Mouse (Mus musculus): Measurements from ENCODE around the gene Lypd5. TPM values are rescaled to one million over a fixed set of nuclear protein-coding genes. Genes with fewer than 3 reads are reported as not detected.

Lypd5 gene
- polyA plus RNA-seq, 1 experiment from 2014 or later, result not detected

- ATAC-seq (ENCODE audit: low FRiP score) (peak; percentile 61; the same call in 1 of the 2 replicates), DNase-seq (ENCODE audit: low spot score, missing footprints) (peak; percentile 97)
- Histone ChIP-seq H3K4me3 (ENCODE audit: low read depth, low read length) (no peak overlapping the region), H3K9me3 (ENCODE audit: control insufficient read depth, low read length) (no peaks in the 10 kb centered on the region), H3K4me1 (ENCODE audit: control insufficient read depth, insufficient read depth, low read length) (no peaks in the 10 kb centered on the region), H3K36me3 (ENCODE audit: control insufficient read depth, insufficient read depth, low read length) (no peaks in the 10 kb centered on the region), H3K27me3 (ENCODE audit: control insufficient read depth, insufficient read depth, low read length) (no peaks in the 10 kb centered on the region), H3K9ac (ENCODE audit: low read length) (no peak overlapping the region), H3K27ac (ENCODE audit: low read depth, low read length) (no peak overlapping the region), H3K4me2 (no peak overlapping the region)
- WGBS, result 9% methylated on average over 11 of the region's 11 CpGs
These were observed 35.8 kb downstream of the Lypd5 start for GRCm38 (mm10) chr7:24384827-24385226.

GRCm38 (mm10) chr7:24387059-24387556 lies 38.1 kb downstream of the Lypd5 start:
- H3K9ac ChIP-seq (ENCODE audit: low read length), result no peak overlapping the region
- ATAC-seq (ENCODE audit: low FRiP score) (no peak), DNase-seq (ENCODE audit: low spot score, missing footprints) (no peak)
- H3K27ac ChIP-seq (ENCODE audit: low read depth, low read length), result no peak overlapping the region
- no peaks in the 10 kb centered on the region for H3K27me3 ChIP-seq (ENCODE audit: control insufficient read depth, insufficient read depth, low read length)
- WGBS, result 87% methylated on average over 10 of the region's 10 CpGs
- H3K4me1 ChIP-seq (ENCODE audit: control insufficient read depth, insufficient read depth, low read length), result no peaks in the 10 kb centered on the region
- H3K4me3 ChIP-seq (ENCODE audit: low read depth, low read length), result no peak overlapping the region
- no peak overlapping the region for H3K4me2 ChIP-seq
- H3K36me3 ChIP-seq (ENCODE audit: control insufficient read depth, insufficient read depth, low read length), result no peaks in the 10 kb centered on the region
- H3K9me3 ChIP-seq (ENCODE audit: control insufficient read depth, low read length), result no peaks in the 10 kb centered on the region

- Histone ChIP-seq H3K27me3 (ENCODE audit: control insufficient read depth, insufficient read depth, low read length) (no peaks in the 10 kb centered on the region), H3K27ac (ENCODE audit: low read depth, low read length) (no peak overlapping the region), H3K4me1 (ENCODE audit: control insufficient read depth, insufficient read depth, low read length) (no peaks in the 10 kb centered on the region), H3K4me2 (no peak overlapping the region), H3K9ac (ENCODE audit: low read length) (no peak overlapping the region), H3K4me3 (ENCODE audit: low read depth, low read length) (no peak overlapping the region), H3K36me3 (ENCODE audit: control insufficient read depth, insufficient read depth, low read length) (no peaks in the 10 kb centered on the region), H3K9me3 (ENCODE audit: control insufficient read depth, low read length) (no peaks in the 10 kb centered on the region)
- ATAC-seq (ENCODE audit: low FRiP score) (no peak), DNase-seq (ENCODE audit: low spot score, missing footprints) (no peak)
- WGBS, result 68% methylated on average over 13 of the region's 13 CpGs
These were observed 40.7 kb downstream of the Lypd5 start for GRCm38 (mm10) chr7:24389516-24390187.

- no peak overlapping the region for H3K4me3 ChIP-seq (ENCODE audit: low read depth, low read length)
- ATAC-seq (ENCODE audit: low FRiP score) (no peak), DNase-seq (ENCODE audit: low spot score, missing footprints) (no peak)
- H3K4me1 ChIP-seq (ENCODE audit: control insufficient read depth, insufficient read depth, low read length), result no peaks in the 10 kb centered on the region
- H3K36me3 ChIP-seq (ENCODE audit: control insufficient read depth, insufficient read depth, low read length), result no peaks in the 10 kb centered on the region
- H3K4me2 ChIP-seq, result no peak overlapping the region
- H3K9ac ChIP-seq (ENCODE audit: low read length), result no peak overlapping the region
- H3K27ac ChIP-seq (ENCODE audit: low read depth, low read length), result no peak overlapping the region
- no peaks in the 10 kb centered on the region for H3K27me3 ChIP-seq (ENCODE audit: control insufficient read depth, insufficient read depth, low read length)
- no peaks in the 10 kb centered on the region for H3K9me3 ChIP-seq (ENCODE audit: control insufficient read depth, low read length)
- 75% methylated on average over 7 of the region's 7 CpGs for WGBS
These were observed 41.5 kb downstream of the Lypd5 start for GRCm38 (mm10) chr7:24390512-24390911.

GRCm38 (mm10) chr7:24391077-24391476 lies 42.1 kb downstream of the Lypd5 start:
- no peak for ATAC-seq (ENCODE audit: low FRiP score)
- H3K27ac ChIP-seq (ENCODE audit: low read depth, low read length), result no peak overlapping the region

GRCm38 (mm10) chr7:24391687-24392086 lies 42.7 kb downstream of the Lypd5 start:
- Histone ChIP-seq H3K9ac (ENCODE audit: low read length) (no peak overlapping the region), H3K27ac (ENCODE audit: low read depth, low read length) (no peak overlapping the region), H3K27me3 (ENCODE audit: control insufficient read depth, insufficient read depth, low read length) (no peaks in the 10 kb centered on the region), H3K4me1 (ENCODE audit: control insufficient read depth, insufficient read depth, low read length) (no peaks in the 10 kb centered on the region), H3K9me3 (ENCODE audit: control insufficient read depth, low read length) (no peaks in the 10 kb centered on the region), H3K36me3 (ENCODE audit: control insufficient read depth, insufficient read depth, low read length) (no peaks in the 10 kb centered on the region), H3K4me2 (no peak overlapping the region), H3K4me3 (ENCODE audit: low read depth, low read length) (no peak overlapping the region)
- 66% methylated on average over 2 of the region's 2 CpGs for WGBS
- DNase-seq (ENCODE audit: low spot score, missing footprints) (no peak), ATAC-seq (ENCODE audit: low FRiP score) (no peak)

More at GRCm38 (mm10) chr7:24391077-24391476, 42.1 kb downstream of the Lypd5 start:
- Histone ChIP-seq H3K4me3 (ENCODE audit: low read depth, low read length) (no peak overlapping the region), H3K9me3 (ENCODE audit: control insufficient read depth, low read length) (no peaks in the 10 kb centered on the region), H3K36me3 (ENCODE audit: control insufficient read depth, insufficient read depth, low read length) (no peaks in the 10 kb centered on the region), H3K27me3 (ENCODE audit: control insufficient read depth, insufficient read depth, low read length) (no peaks in the 10 kb centered on the region), H3K4me2 (no peak overlapping the region), H3K9ac (ENCODE audit: low read length) (no peak overlapping the region), H3K4me1 (ENCODE audit: control insufficient read depth, insufficient read depth, low read length) (no peaks in the 10 kb centered on the region)
- no peak for DNase-seq (ENCODE audit: low spot score, missing footprints)
- 56% methylated on average over 5 of the region's 5 CpGs for WGBS

- no peak overlapping the region for H3K9ac ChIP-seq (ENCODE audit: low read length)
- H3K9me3 ChIP-seq (ENCODE audit: control insufficient read depth, low read length), result no peaks in the 10 kb centered on the region
- no peak overlapping the region for H3K4me3 ChIP-seq (ENCODE audit: low read depth, low read length)
- no peaks in the 10 kb centered on the region for H3K36me3 ChIP-seq (ENCODE audit: control insufficient read depth, insufficient read depth, low read length)
- H3K27ac ChIP-seq (ENCODE audit: low read depth, low read length), result no peak overlapping the region
- WGBS, result 89% methylated on average over 2 of the region's 3 CpGs
- no peaks in the 10 kb centered on the region for H3K27me3 ChIP-seq (ENCODE audit: control insufficient read depth, insufficient read depth, low read length)
- ATAC-seq (ENCODE audit: low FRiP score) (no peak), DNase-seq (ENCODE audit: low spot score, missing footprints) (no peak)
- no peak overlapping the region for H3K4me2 ChIP-seq
- H3K4me1 ChIP-seq (ENCODE audit: control insufficient read depth, insufficient read depth, low read length), result no peaks in the 10 kb centered on the region
These were observed 45.1 kb downstream of the Lypd5 start for GRCm38 (mm10) chr7:24394054-24394453.

- H3K4me1 ChIP-seq (ENCODE audit: control insufficient read depth, insufficient read depth, low read length), result no peaks in the 10 kb centered on the region
These were observed 45.6 kb downstream of the Lypd5 start for GRCm38 (mm10) chr7:24394475-24395161.

GRCm38 (mm10) chr7:24396832-24397231 lies 47.8 kb downstream of the Lypd5 start:
- WGBS, result 85% methylated on average over 11 of the region's 11 CpGs
- ATAC-seq (ENCODE audit: low FRiP score), result no peak
- H3K4me2 ChIP-seq, result no peak overlapping the region
- H3K9ac ChIP-seq (ENCODE audit: low read length), result no peak overlapping the region
- DNase-seq (ENCODE audit: low spot score, missing footprints), result no peak
- H3K36me3 ChIP-seq (ENCODE audit: control insufficient read depth, insufficient read depth, low read length), result no peaks in the 10 kb centered on the region
- H3K27me3 ChIP-seq (ENCODE audit: control insufficient read depth, insufficient read depth, low read length), result no peaks in the 10 kb centered on the region
- no peaks in the 10 kb centered on the region for H3K9me3 ChIP-seq (ENCODE audit: control insufficient read depth, low read length)
- no peak overlapping the region for H3K27ac ChIP-seq (ENCODE audit: low read depth, low read length)
- H3K4me1 ChIP-seq (ENCODE audit: control insufficient read depth, insufficient read depth, low read length), result no peaks in the 10 kb centered on the region; the same call in 1 of the 2 replicates
- H3K4me3 ChIP-seq (ENCODE audit: low read depth, low read length), result no peak overlapping the region

More at GRCm38 (mm10) chr7:24394475-24395161, 45.6 kb downstream of the Lypd5 start:
- ATAC-seq (ENCODE audit: low FRiP score) (no peak), DNase-seq (ENCODE audit: low spot score, missing footprints) (no peak)
- Histone ChIP-seq H3K27ac (ENCODE audit: low read depth, low read length) (no peak overlapping the region), H3K4me2 (no peak overlapping the region), H3K4me3 (ENCODE audit: low read depth, low read length) (no peak overlapping the region), H3K9ac (ENCODE audit: low read length) (no peak overlapping the region), H3K9me3 (ENCODE audit: control insufficient read depth, low read length) (no peaks in the 10 kb centered on the region), H3K27me3 (ENCODE audit: control insufficient read depth, insufficient read depth, low read length) (no peaks in the 10 kb centered on the region), H3K36me3 (ENCODE audit: control insufficient read depth, insufficient read depth, low read length) (no peaks in the 10 kb centered on the region)
- 85% methylated on average over 15 of the region's 15 CpGs for WGBS

Data from midbrain, embryonic 11.5 days (tissue).